Comparison of ENCODE assay signal across 20 mouse cellular contexts in genomic region chr10:31533270-31533826, GRCm38 (mm10).
DNase-seq lines count a peak whose midpoint lies in the region; ATAC-seq and TF ChIP-seq lines count a peak whose summit lies in the region.
"Had no signal": no experiment of that assay in that cellular context is flagged by ENCODE, and none has a peak within 500 bp of the region (broad histone marks: within the 10 kb centered on the region; RNA-seq: fewer than 3 reads in every experiment).

No protein-coding gene starts in this region.

- H3K27me3 ChIP-seq in embryonic facial prominence, embryonic 15.5 days = no peaks in the 10 kb centered on the region
- no peaks in the 10 kb centered on the region for H3K27me3 ChIP-seq in intestine, postnatal 0 days (replicated peaks; ENCODE audit: control insufficient read depth, insufficient read depth, low read length)
- H3K27me3 ChIP-seq: embryonic facial prominence, embryonic 12.5 days; heart, embryonic 12.5 days; midbrain, embryonic 13.5 days; neural tube, embryonic 13.5 days had no signal

- no peaks in the 10 kb centered on the region for H3K9me3 ChIP-seq in embryonic facial prominence, embryonic 15.5 days (replicated peaks)
- H3K9me3 ChIP-seq in intestine, postnatal 0 days (ENCODE audit: control insufficient read depth) = no peaks in the 10 kb centered on the region
- H3K9me3 ChIP-seq: embryonic facial prominence, embryonic 12.5 days; heart, embryonic 12.5 days; midbrain, embryonic 13.5 days; neural tube, embryonic 13.5 days had no signal

- 85% methylated on average over 6 of the region's 6 CpGs for WGBS in embryonic facial prominence, embryonic 15.5 days
- 74% methylated on average over 6 of the region's 6 CpGs for WGBS in intestine, postnatal 0 days

- H3K27ac ChIP-seq in embryonic facial prominence, embryonic 15.5 days (replicated peaks) = peak overlapping the region; percentile 40; the same call in 1 of the 2 replicates
- H3K27ac ChIP-seq in intestine, postnatal 0 days (ENCODE audit: low read depth, low read length) = peak overlapping the region; percentile 15; the same call in 1 of the 2 replicates
- H3K27ac ChIP-seq: embryonic facial prominence, embryonic 12.5 days; kidney, postnatal 0 days; midbrain, embryonic 13.5 days; neural tube, embryonic 13.5 days had no signal

- no peak overlapping the region for H3K4me2 ChIP-seq in embryonic facial prominence, embryonic 15.5 days (replicated peaks)
- H3K4me2 ChIP-seq in intestine, postnatal 0 days (replicated peaks; ENCODE audit: low read depth) = no peak overlapping the region
- H3K4me2 ChIP-seq: embryonic facial prominence, embryonic 12.5 days; heart, embryonic 12.5 days; midbrain, embryonic 13.5 days; neural tube, embryonic 13.5 days had no signal

- H3K9ac ChIP-seq in embryonic facial prominence, embryonic 15.5 days = no peak overlapping the region
- no peak overlapping the region for H3K9ac ChIP-seq in intestine, postnatal 0 days (ENCODE audit: low read depth, low read length)
- H3K9ac ChIP-seq: embryonic facial prominence, embryonic 12.5 days; heart, embryonic 12.5 days; midbrain, embryonic 13.5 days; neural tube, embryonic 13.5 days had no signal

- peak; percentile 78 for ATAC-seq in embryonic facial prominence, embryonic 15.5 days (ENCODE audit: insufficient number of reproducible peaks, low FRiP score, low TSS enrichment, low read depth)
- peak; percentile 45 for ATAC-seq in intestine, postnatal 0 days
- ATAC-seq: hindbrain, embryonic 16.5 days; lung, postnatal 0 days; midbrain, embryonic 13.5 days had no signal

- H3K36me3 ChIP-seq in embryonic facial prominence, embryonic 15.5 days = 0 out of 2 replicates have a peak, but pooled peaks cover 2% of the 10 kb centered on the region
- H3K36me3 ChIP-seq in intestine, postnatal 0 days (ENCODE audit: control insufficient read depth, insufficient read depth) = peaks cover 4% of the 10 kb centered on the region; the same call in 1 of the 2 replicates
- H3K36me3 ChIP-seq: embryonic facial prominence, embryonic 12.5 days; midbrain, embryonic 13.5 days had no signal

- 0 out of 2 replicates have a peak, but pooled peaks cover 5% of the 10 kb centered on the region for H3K4me1 ChIP-seq in embryonic facial prominence, embryonic 15.5 days
- 0 out of 2 replicates have a peak, but pooled peaks cover 4% of the 10 kb centered on the region for H3K4me1 ChIP-seq in intestine, postnatal 0 days (replicated peaks; ENCODE audit: control insufficient read depth, insufficient read depth, low read length)

- no peak for TF ChIP-seq CTCF in intestine, postnatal 0 days (IDR thresholded peaks at IDR 0.05; ENCODE audit: low read depth)

- peak; percentile 46 for DNase-seq in urinary bladder, postnatal 14 days (ENCODE audit: low spot score)
- no peak for DNase-seq in urinary bladder, postnatal 10 days (ENCODE audit: low spot score)
- no peak for DNase-seq in layer of hippocampus, adult 18-20 months (ENCODE audit: low spot score in 2 of 2)
- DNase-seq in thymus, postnatal 36 days = no peak
- DNase-seq in ovary, adult 18-20 months (ENCODE audit: low spot score) = no peak
- DNase-seq: adrenal gland, postnatal 25 days; cerebellum, adult 11 months; heart, postnatal 36 days; kidney, adult 18-20 months; liver; thymus, postnatal 25 days had no signal

- no peak overlapping the region for H3K4me3 ChIP-seq in embryonic facial prominence, embryonic 15.5 days (replicated peaks)
- H3K4me3 ChIP-seq in intestine, postnatal 0 days (ENCODE audit: low read depth, low read length) = no peak overlapping the region
- H3K4me3 ChIP-seq: embryonic facial prominence, embryonic 12.5 days; heart, embryonic 12.5 days; midbrain, embryonic 13.5 days; neural tube, embryonic 13.5 days had no signal
